Mouse (Mus musculus): Measurements from ENCODE around the gene BC052040.

- TF ChIP-seq CTCF (IDR thresholded peaks at IDR 0.05; ENCODE audit: extremely low read depth, insufficient read length, insufficient replicate concordance, low read depth, low read length): no peak
- no peak for TF ChIP-seq POLR2A (IDR thresholded peaks at IDR 0.05; ENCODE audit: low read depth, low read length)
Observed at GRCm38 (mm10) chr2:115628471-115628870, 47.0 kb downstream of the BC052040 start.
